Mouse (Mus musculus): ENCODE measurements around the gene Cic. TPM values are rescaled to one million over a fixed set of nuclear protein-coding genes. Genes with fewer than 3 reads are reported as not detected.

The Cic gene
- 145 and 146 TPM in 2 replicates for total RNA-seq (2014; rRNA removed)
- 26.8 and 31.9 TPM in 2 replicates for polyA plus RNA-seq (2015; fragmentation: Nextera tagmentation; extraction: Ambion mirVana)

DNA sequence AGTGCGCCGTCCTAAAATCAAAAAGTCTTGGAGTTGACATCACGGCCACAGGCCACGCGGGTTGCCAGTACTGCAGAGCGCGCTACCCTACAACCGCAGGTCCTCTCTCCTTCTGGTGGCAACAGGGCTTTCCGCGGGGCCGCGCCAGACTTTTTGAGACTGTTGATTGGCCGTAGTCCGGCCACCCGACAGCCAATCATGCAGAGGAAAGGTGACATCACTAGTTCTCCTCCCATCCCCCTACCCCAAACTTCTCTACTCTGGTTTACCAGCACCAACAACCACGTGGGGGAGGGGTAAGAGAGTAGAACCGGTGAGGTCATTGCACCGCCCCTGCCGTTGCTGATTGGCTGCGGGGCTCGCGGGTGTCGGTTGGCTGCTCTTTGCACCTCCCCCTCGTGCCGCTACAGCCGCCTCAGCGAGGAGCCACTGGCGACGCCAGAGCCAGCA is at the start of gene Cic:
Gene Cic (plus strand): TSS at position 404 of the 450 bp plus-strand sequence.
- Histone ChIP-seq H3K4me3 (ENCODE audit: low read depth, low read length) (peak within 1 kb of the TSS; percentile 72), H3K9ac (replicated peaks; ENCODE audit: low read length, poor library complexity, severe bottlenecking) (peak within 1 kb of the TSS; percentile 77), H3K27ac (ENCODE audit: low read depth, low read length) (peak within 1 kb of the TSS; percentile 96), H3K9me3 (ENCODE audit: low read length) (no peaks in the 10 kb centered on the region), H3K36me3 (ENCODE audit: insufficient read depth, low read length) (peaks cover 16% of the 10 kb centered on the region), H3K4me1 (ENCODE audit: insufficient read depth, low read length) (peaks cover 6% of the 10 kb centered on the region; the same call in 1 of the 2 replicates), H3K27me3 (ENCODE audit: insufficient read depth, low read length) (no peaks in the 10 kb centered on the region), H3K4me2 (ENCODE audit: low read depth, low read length, poor library complexity, severe bottlenecking) (peak within 1 kb of the TSS; percentile 91)
- ATAC-seq (ENCODE audit: low FRiP score) (peak; percentile 91), DNase-seq (ENCODE audit: low spot score) (peak; percentile 100)
- TF ChIP-seq CTCF (IDR thresholded peaks at IDR 0.05), result no peak
- WGBS, result 0% methylated on average over 29 of the region's 29 CpGs

DNA sequence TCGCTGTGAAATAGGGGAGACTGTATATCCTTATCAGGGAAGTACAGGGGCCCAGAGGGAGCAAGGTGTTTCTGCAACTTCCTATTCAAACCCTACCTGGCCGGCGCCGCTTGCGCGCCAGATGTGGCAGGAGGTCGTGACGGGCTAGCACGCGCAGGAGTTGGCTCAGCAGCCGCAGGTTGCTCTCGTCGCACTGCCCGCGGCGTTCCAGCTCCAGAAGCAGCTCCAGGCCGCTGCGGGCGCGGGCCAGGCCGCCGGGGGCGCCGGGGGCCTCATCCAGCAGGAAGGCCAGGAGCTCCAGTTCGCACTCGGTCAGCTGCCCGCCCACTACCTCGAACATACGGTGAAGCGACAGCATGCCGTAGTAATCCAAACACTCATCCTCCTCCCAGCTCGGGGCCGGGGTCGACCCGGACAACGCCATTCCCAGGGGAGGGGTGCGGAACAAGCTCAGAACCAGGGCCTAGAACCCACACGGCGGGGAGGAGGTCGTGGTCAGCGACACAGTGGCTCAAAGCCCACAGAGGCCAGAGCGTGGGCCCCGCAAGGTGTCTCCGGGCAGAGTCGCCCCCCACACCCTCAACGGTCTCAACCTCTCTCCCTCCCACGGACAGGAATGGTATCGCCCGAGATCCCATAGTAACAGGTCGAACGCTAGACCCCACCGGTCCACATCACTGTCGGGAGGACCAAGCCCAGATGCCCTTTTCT is 48.6 kb upstream of the Cic start:
- TF ChIP-seq CTCF (IDR thresholded peaks at IDR 0.05), result 0 out of 2 replicates have a peak, but pooled peaks have one; percentile 6
- H3K4me1 ChIP-seq (ENCODE audit: insufficient read depth, low read length), result peaks cover 10% of the 10 kb centered on the region
- DNase-seq (ENCODE audit: low spot score) (peak; percentile 62), ATAC-seq (ENCODE audit: low FRiP score) (peak; percentile 41; the same call in 1 of the 2 replicates)
- peak overlapping the region; percentile 78 for H3K27ac ChIP-seq (ENCODE audit: low read depth, low read length)
- H3K9me3 ChIP-seq (ENCODE audit: low read length), result no peaks in the 10 kb centered on the region
- WGBS, result 1% methylated on average over 53 of the region's 53 CpGs
- peak overlapping the region; percentile 75 for H3K4me3 ChIP-seq (ENCODE audit: low read depth, low read length)
- H3K4me2 ChIP-seq (ENCODE audit: low read depth, low read length, poor library complexity, severe bottlenecking), result peak overlapping the region; percentile 89
- H3K36me3 ChIP-seq (ENCODE audit: insufficient read depth, low read length), result peaks cover 8% of the 10 kb centered on the region
- peak overlapping the region; percentile 86 for H3K9ac ChIP-seq (replicated peaks; ENCODE audit: low read length, poor library complexity, severe bottlenecking)
- H3K27me3 ChIP-seq (ENCODE audit: insufficient read depth, low read length), result no peaks in the 10 kb centered on the region

DNA sequence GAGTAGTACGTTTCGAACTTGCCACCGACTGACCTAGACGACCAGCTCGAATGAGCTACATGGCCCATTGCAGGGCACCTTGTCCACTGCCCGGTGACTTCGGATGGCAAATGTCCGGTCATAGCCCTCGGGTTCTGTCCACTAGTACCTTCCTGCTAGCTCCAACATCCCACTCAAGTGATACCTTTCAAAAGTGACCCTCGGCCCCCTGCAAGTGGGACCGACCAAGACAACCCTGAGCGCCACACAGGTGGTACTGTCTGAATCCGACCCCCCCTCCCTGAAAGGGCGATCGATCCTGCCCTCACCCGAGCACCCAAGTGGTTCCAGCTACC is 48.1 kb upstream of the Cic start:
- Histone ChIP-seq H3K4me2 (ENCODE audit: low read depth, low read length, poor library complexity, severe bottlenecking) (peak overlapping the region; percentile 89), H3K27ac (ENCODE audit: low read depth, low read length) (peak overlapping the region; percentile 78), H3K9ac (replicated peaks; ENCODE audit: low read length, poor library complexity, severe bottlenecking) (peak overlapping the region; percentile 86), H3K9me3 (ENCODE audit: low read length) (no peaks in the 10 kb centered on the region), H3K27me3 (ENCODE audit: insufficient read depth, low read length) (no peaks in the 10 kb centered on the region), H3K4me1 (ENCODE audit: insufficient read depth, low read length) (peaks cover 10% of the 10 kb centered on the region), H3K36me3 (ENCODE audit: insufficient read depth, low read length) (peaks cover 11% of the 10 kb centered on the region), H3K4me3 (ENCODE audit: low read depth, low read length) (peak overlapping the region; percentile 75)
- WGBS, result under 1% methylated on average over 16 of the region's 16 CpGs
- no peak for TF ChIP-seq CTCF (IDR thresholded peaks at IDR 0.05)
- ATAC-seq (ENCODE audit: low FRiP score) (peak; percentile 32), DNase-seq (ENCODE audit: low spot score) (no peak)

DNA sequence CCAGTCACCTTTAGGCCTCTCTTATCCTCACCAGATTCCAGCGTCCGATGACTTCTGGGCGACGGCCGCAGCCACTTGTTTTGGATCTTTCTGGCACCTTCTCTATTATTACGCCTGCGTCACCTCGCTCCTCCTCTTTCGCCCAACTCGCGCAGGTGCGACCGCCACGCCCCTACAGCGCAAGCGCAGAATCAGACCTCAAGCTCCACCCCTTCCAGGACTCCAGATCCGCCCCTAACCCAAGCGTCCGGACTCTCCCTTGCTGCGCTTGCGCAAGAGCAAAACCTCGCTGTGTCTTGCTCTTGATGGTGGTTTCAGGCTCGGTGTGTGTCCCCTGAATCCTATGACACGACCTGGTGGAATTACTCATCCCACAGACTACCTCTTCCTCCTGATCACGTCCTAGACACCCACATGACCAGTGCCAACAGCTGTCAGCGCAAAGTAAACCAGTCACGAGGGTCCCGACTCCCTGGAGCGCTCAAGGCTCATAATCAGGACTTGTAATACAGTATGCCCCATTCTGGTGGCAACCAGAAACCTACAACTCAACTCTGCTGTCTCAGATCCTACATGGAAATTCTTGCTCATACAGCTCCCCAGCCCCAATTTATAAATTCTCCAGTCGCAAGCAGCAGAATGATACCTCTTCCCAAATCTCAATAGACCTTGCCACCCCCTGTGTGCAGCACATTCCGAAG is 47.6 kb upstream of the Cic start:
- H3K9ac ChIP-seq (replicated peaks; ENCODE audit: low read length, poor library complexity, severe bottlenecking), result peak overlapping the region; percentile 86
- peak overlapping the region; percentile 78 for H3K27ac ChIP-seq (ENCODE audit: low read depth, low read length)
- H3K4me1 ChIP-seq (ENCODE audit: insufficient read depth, low read length), result peaks cover 10% of the 10 kb centered on the region
- H3K9me3 ChIP-seq (ENCODE audit: low read length), result no peaks in the 10 kb centered on the region
- WGBS, result 4% methylated on average over 30 of the region's 31 CpGs
- no peaks in the 10 kb centered on the region for H3K27me3 ChIP-seq (ENCODE audit: insufficient read depth, low read length)
- TF ChIP-seq CTCF (IDR thresholded peaks at IDR 0.05), result no peak
- peak; percentile 97 for DNase-seq (ENCODE audit: low spot score)
- ATAC-seq (ENCODE audit: low FRiP score), result peak; percentile 66
- H3K4me2 ChIP-seq (ENCODE audit: low read depth, low read length, poor library complexity, severe bottlenecking), result peak overlapping the region; percentile 89
- peaks cover 16% of the 10 kb centered on the region for H3K36me3 ChIP-seq (ENCODE audit: insufficient read depth, low read length)
- peak overlapping the region; percentile 75 for H3K4me3 ChIP-seq (ENCODE audit: low read depth, low read length)

DNA sequence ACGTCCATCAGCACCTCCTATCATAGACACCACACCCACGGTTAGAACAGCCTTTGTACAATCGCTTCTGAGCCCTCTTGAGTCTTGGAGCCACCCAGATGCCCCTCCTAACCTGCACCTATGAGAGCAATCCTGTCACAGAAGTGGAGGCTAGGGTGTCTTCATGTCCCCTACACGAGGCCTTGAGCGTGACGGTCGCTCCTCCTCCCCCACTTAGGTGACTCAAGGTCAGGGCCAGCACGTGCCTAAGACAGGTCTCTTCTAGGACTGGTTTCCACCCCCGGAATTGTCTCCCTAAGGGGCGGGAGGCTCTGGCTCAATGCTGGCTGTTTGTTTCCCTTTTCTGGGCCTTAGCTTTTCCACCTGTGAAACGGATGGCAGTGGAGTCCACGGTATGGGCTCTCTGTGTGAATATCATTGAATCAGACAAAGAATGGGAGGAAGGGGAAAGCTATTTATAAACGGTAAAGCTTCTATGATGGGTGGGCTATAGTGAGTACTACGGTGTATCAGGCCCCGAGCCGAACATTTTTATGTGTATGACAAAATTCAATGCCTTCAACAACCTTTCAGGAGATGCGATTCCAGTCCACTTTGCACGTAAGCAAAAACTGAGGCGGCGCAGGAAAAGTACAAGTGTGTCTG is 46.9 kb upstream of the Cic start, which contains the start of gene Dedd2:
Gene Dedd2 (minus strand): TSS at position 159 of the 645 bp plus-strand sequence.
- Histone ChIP-seq H3K27ac (ENCODE audit: low read depth, low read length) (peak within 1 kb of the TSS; percentile 78), H3K4me2 (ENCODE audit: low read depth, low read length, poor library complexity, severe bottlenecking) (peak within 1 kb of the TSS; percentile 89), H3K27me3 (ENCODE audit: insufficient read depth, low read length) (no peaks in the 10 kb centered on the region), H3K4me3 (ENCODE audit: low read depth, low read length) (peak within 1 kb of the TSS; percentile 75), H3K36me3 (ENCODE audit: insufficient read depth, low read length) (peaks cover 20% of the 10 kb centered on the region), H3K4me1 (ENCODE audit: insufficient read depth, low read length) (peaks cover 10% of the 10 kb centered on the region), H3K9ac (replicated peaks; ENCODE audit: low read length, poor library complexity, severe bottlenecking) (peak within 1 kb of the TSS; percentile 86), H3K9me3 (ENCODE audit: low read length) (no peaks in the 10 kb centered on the region)
- TF ChIP-seq CTCF (IDR thresholded peaks at IDR 0.05), result no peak
- 9% methylated on average over 20 of the region's 20 CpGs for WGBS
- ATAC-seq (ENCODE audit: low FRiP score), result no peak
- DNase-seq (ENCODE audit: low spot score), result no peak
